Mouse (Mus musculus) stomach, embryonic 15.5 days (tissue): Measurements from ENCODE around the gene Rhod. TPM values are rescaled to one million over a fixed set of nuclear protein-coding genes. Genes with fewer than 3 reads are reported as not detected.

ENCODE experiments used
- ATAC-seq: fragments of 200-750 bp; cut with Nextera tagmentation; 2 replicates; pipeline ENCODE4 v1.8.0; 2017; ENCODE audit warnings: low read depth, moderate number of reproducible peaks, moderate TSS enrichment; ENCODE audit not compliant: insufficient read depth, low FRiP score
- H3K27ac ChIP-seq: fragments of 300-500 bp; sonication (generic); 2 replicates; pipeline ENCODE4 v1.5.1; 2015; ENCODE audit warnings: mild to moderate bottlenecking, inconsistent platforms
- H3K27me3 ChIP-seq: fragments of 300-500 bp; sonication (generic); replicated peaks from 2 replicates; pipeline ENCODE4 v1.6.1; 2015; ENCODE audit warnings: inconsistent platforms
- H3K36me3 ChIP-seq: fragments of 300-500 bp; sonication (generic); 2 replicates; pipeline ENCODE4 v1.6.1; 2015; ENCODE audit warnings: inconsistent platforms
- H3K4me1 ChIP-seq: fragments of 300-500 bp; sonication (generic); 2 replicates; pipeline ENCODE4 v1.6.1; 2015; ENCODE audit warnings: inconsistent platforms
- H3K4me2 ChIP-seq: fragments of 300-500 bp; sonication (generic); 2 replicates; pipeline ENCODE4 v1.6.1; 2015; ENCODE audit warnings: mild to moderate bottlenecking, inconsistent platforms
- H3K4me3 ChIP-seq: fragments of 300-500 bp; sonication (generic); replicated peaks from 2 replicates; pipeline ENCODE4 v1.5.1; 2015; ENCODE audit warnings: inconsistent platforms
- H3K9ac ChIP-seq: fragments of 300-500 bp; sonication (generic); 2 replicates; pipeline ENCODE4 v1.6.1; 2015; ENCODE audit warnings: inconsistent platforms
- H3K9me3 ChIP-seq: fragments of 300-500 bp; sonication (generic); 2 replicates; pipeline ENCODE4 v1.6.1; 2016; ENCODE audit warnings: inconsistent platforms
- WGBS: fragments of 180-500 bp; shearing (Covaris S2); methylation state at CpG from one replicate; pipeline ENCODE4 v1.1.7; 2015; 5-methylcytosine and 5-hydroxymethylcytosine counted together
- polyA plus RNA-seq: library from polyadenylated mRNA; unstranded; fragments of >200 nt; fragmentation: Nextera tagmentation; extraction: Ambion mirVana; gene quantifications from 2 replicates; pipeline ENCODE4 v1.2.1, GENCODE M21; 2015

Rhod gene
- polyA plus RNA-seq, 1 experiment from 2014 or later, result 24.1 TPM

DNA sequence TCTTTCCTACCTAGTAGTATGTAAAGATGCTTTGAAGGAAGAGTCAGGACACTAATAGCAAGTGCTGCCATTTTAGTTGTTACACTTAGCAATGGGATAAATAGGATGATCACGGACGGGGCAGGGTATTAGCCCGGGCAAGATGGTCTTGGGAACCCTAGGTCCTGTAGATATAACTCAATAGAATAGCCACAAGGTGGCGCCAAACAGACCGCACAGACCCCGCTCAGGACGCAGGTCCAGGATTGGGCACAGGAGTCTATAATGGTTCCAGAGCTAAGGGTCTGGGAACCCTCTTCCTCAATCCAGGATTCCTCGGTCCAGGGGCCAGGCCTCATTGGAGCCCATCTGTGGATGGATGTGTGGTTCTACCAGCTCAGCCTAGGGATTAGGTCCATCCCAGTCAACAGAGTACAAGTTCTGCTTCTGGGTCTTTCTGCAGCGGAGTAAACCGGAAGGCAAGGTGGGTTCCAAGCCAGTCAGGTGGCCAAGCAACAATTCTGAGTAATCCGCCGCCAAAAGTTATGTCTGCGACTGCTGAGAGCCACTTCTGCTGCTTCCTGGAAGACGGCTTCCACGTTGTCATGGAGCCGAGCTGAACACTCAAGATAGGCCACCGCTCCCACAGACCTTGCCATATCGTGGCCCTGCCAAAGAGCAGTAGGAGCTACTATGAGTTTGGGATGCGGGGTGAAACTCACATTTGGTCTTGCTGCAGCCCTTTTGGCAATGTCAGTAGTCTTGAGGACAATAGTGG lies 13.4 kb downstream of the Rhod start:
- H3K4me1 ChIP-seq, result no peaks in the 10 kb centered on the region

DNA sequence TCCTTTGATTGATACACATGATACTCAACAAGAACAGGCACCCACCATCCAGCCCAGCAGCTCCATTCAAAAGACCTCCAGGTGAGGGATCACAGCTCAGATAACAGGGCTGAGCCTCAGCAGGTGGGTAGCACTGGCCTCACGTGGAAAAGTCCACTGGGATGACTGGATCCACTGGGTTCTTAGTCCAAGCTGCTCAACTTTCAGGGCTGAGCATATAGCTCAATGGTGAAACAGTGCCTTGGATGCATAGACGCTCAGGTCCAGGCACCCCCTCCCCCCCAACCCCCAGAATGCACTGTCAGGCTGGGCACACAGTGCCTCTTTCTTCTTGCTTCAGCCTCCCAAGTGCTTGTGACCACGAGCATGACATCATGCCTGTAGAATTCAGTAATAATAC lies 16.2 kb downstream of the Rhod start:
- no peak overlapping the region for H3K4me3 ChIP-seq
- no peaks in the 10 kb centered on the region for H3K4me1 ChIP-seq
- H3K36me3 ChIP-seq, result peaks cover 11% of the 10 kb centered on the region; the same call in 1 of the 2 replicates
- no peak overlapping the region for H3K27ac ChIP-seq
- ATAC-seq, result no peak
- WGBS, result 63% methylated on average over 3 of the region's 3 CpGs
- H3K27me3 ChIP-seq, result no peaks in the 10 kb centered on the region
- no peak overlapping the region for H3K4me2 ChIP-seq
- H3K9me3 ChIP-seq, result no peaks in the 10 kb centered on the region
- H3K9ac ChIP-seq, result no peak overlapping the region

More for the DNA sequence above, 13.4 kb downstream of the Rhod start:
- Histone ChIP-seq H3K27ac (no peak overlapping the region), H3K36me3 (peaks cover 11% of the 10 kb centered on the region; the same call in 1 of the 2 replicates), H3K4me3 (no peak overlapping the region), H3K4me2 (no peak overlapping the region), H3K9me3 (no peaks in the 10 kb centered on the region), H3K27me3 (no peaks in the 10 kb centered on the region), H3K9ac (no peak overlapping the region)
- ATAC-seq, result no peak
- 77% methylated on average over 19 of the region's 19 CpGs for whole genome bisulfite sequencing

GRCm38 (mm10) chr19:4422581-4422980 lies 16.7 kb downstream of the Rhod start:
- 94% methylated on average over 3 of the region's 3 CpGs for WGBS
- Histone ChIP-seq H3K36me3 (peaks cover 9% of the 10 kb centered on the region; the same call in 1 of the 2 replicates), H3K4me3 (no peak overlapping the region), H3K27me3 (no peaks in the 10 kb centered on the region), H3K27ac (no peak overlapping the region), H3K9ac (no peak overlapping the region), H3K4me1 (no peaks in the 10 kb centered on the region), H3K4me2 (no peak overlapping the region), H3K9me3 (no peaks in the 10 kb centered on the region)
- ATAC-seq, result no peak

- no peak overlapping the region for H3K9ac ChIP-seq
- H3K4me2 ChIP-seq, result no peak overlapping the region
- peak overlapping the region; percentile 9; the same call in 1 of the 2 replicates for H3K27ac ChIP-seq
- peaks cover 5% of the 10 kb centered on the region; the same call in 1 of the 2 replicates for H3K36me3 ChIP-seq
- 74% methylated on average over 8 of the region's 8 CpGs for WGBS
- no peaks in the 10 kb centered on the region for H3K27me3 ChIP-seq
- H3K9me3 ChIP-seq, result no peaks in the 10 kb centered on the region
- H3K4me3 ChIP-seq, result no peak overlapping the region
- H3K4me1 ChIP-seq, result no peaks in the 10 kb centered on the region
- ATAC-seq, result no peak
Measured at GRCm38 (mm10) chr19:4420153-4420910, 18.9 kb downstream of the Rhod start.

DNA sequence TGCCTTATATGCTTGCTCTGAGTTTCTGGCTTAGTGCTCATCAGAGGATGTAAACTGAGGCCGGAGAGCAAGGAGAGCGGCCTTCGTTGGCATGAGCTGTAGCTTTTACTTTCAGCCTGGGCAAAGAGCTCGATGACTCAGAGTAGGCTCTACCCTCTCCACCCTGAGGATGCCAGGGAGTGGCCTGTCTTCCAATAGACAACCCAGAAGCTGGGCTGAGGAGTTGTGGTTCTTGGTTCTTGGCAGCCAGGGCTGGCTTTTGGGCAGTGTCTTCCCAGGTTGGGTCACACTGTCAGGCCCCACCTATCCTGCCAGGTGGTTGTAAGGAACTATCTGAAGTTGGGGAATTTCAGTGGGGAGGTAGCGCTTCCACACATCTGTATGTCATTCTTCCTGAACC lies 19.5 kb downstream of the Rhod start:
- Histone ChIP-seq H3K27me3 (no peaks in the 10 kb centered on the region), H3K9me3 (no peaks in the 10 kb centered on the region), H3K9ac (no peak overlapping the region), H3K4me1 (no peaks in the 10 kb centered on the region), H3K4me3 (no peak overlapping the region), H3K36me3 (no peaks in the 10 kb centered on the region), H3K4me2 (no peak overlapping the region), H3K27ac (no peak overlapping the region)
- ATAC-seq, result no peak
- 84% methylated on average over 5 of the region's 5 CpGs for WGBS

DNA sequence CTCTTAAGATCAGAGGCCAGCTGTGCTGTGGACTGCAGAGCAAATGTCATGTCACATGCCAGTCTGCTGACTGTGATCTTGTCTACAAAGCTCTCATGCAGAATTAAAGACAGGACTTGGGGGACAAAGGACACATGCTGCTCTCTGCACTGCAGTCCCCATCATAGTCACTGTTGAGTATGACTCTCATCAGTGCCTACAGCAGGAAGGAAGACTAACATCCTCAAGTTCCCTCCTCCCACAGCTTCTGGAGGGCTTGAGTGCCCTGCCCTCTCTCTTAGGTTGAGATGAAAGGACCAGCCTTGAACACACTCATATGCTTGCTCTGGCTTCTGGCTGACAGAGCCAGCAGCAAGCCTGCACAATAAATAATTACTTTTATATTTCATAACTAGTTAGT lies 21.5 kb downstream of the Rhod start:
- Histone ChIP-seq H3K4me1 (no peaks in the 10 kb centered on the region), H3K27me3 (no peaks in the 10 kb centered on the region), H3K9ac (no peak overlapping the region), H3K27ac (no peak overlapping the region), H3K36me3 (no peaks in the 10 kb centered on the region), H3K4me3 (no peak overlapping the region), H3K4me2 (no peak overlapping the region), H3K9me3 (no peaks in the 10 kb centered on the region)
- no peak for ATAC-seq

DNA sequence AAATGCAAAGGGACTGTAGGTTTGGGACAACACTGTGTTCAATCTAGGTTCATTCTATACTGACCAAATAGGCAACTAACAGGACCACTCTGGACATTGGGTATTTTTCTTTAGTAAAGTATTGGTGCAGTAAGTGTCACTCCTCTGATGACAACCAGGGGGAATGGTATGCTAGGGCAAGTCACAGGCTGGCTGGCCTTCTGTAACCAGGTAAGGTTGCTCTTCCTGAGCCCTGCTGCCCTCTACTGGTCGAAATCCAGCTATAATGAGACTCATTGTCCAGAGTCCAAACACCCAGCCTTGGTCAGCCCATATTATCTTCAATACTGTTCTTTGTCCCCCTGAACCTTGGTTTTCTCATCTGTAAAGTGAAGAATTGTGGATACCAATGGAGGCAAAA lies 22.0 kb downstream of the Rhod start:
- no peaks in the 10 kb centered on the region for H3K36me3 ChIP-seq
- no peaks in the 10 kb centered on the region for H3K4me1 ChIP-seq
- H3K4me2 ChIP-seq, result no peak overlapping the region
- no peak overlapping the region for H3K4me3 ChIP-seq
- no peaks in the 10 kb centered on the region for H3K27me3 ChIP-seq
- peak; percentile 72; the same call in 1 of the 2 replicates for ATAC-seq
- H3K9me3 ChIP-seq, result no peaks in the 10 kb centered on the region
- WGBS, result 0% methylated on average over 1 of the region's 1 CpGs
- no peak overlapping the region for H3K9ac ChIP-seq
- H3K27ac ChIP-seq, result no peak overlapping the region

GRCm38 (mm10) chr19:4414631-4415030 lies 24.6 kb downstream of the Rhod start:
- H3K27ac ChIP-seq, result no peak overlapping the region
- no peak overlapping the region for H3K4me2 ChIP-seq
- H3K36me3 ChIP-seq, result no peaks in the 10 kb centered on the region
- no peaks in the 10 kb centered on the region for H3K9me3 ChIP-seq
- no peak overlapping the region for H3K9ac ChIP-seq
- no peaks in the 10 kb centered on the region for H3K27me3 ChIP-seq
- 78% methylated on average over 1 of the region's 1 CpGs for WGBS
- no peaks in the 10 kb centered on the region for H3K4me1 ChIP-seq
- H3K4me3 ChIP-seq, result no peak overlapping the region
- no peak for ATAC-seq

- Histone ChIP-seq H3K4me3 (no peak overlapping the region), H3K9me3 (no peaks in the 10 kb centered on the region), H3K27me3 (no peaks in the 10 kb centered on the region), H3K27ac (no peak overlapping the region), H3K36me3 (no peaks in the 10 kb centered on the region), H3K4me1 (no peaks in the 10 kb centered on the region), H3K4me2 (no peak overlapping the region), H3K9ac (no peak overlapping the region)
- no peak for ATAC-seq
- 49% methylated on average over 2 of the region's 2 CpGs for WGBS
Measured at GRCm38 (mm10) chr19:4409062-4409461, 30.2 kb downstream of the Rhod start.

DNA sequence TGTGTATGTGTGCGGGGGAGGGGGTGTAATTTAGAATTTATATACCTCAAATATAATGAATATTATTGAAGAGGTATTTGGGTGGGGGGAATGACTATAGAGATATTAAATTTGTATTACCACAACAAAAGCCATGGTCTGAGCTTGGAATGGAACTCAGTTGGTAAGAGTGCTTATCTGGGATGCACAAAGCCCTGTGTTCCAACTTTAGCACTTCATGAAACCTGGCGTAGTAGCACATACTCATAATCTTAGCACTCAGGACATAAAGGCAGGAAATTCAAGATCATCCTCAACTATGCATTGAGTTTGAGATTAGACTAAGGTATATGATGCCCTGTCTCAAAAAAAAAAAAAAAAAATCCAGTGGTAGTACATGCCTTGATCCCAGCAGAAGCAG lies 34.4 kb downstream of the Rhod start:
- WGBS, result 89% methylated on average over 2 of the region's 2 CpGs
- Histone ChIP-seq H3K36me3 (no peaks in the 10 kb centered on the region), H3K4me3 (no peak overlapping the region), H3K9me3 (no peaks in the 10 kb centered on the region), H3K27ac (no peak overlapping the region), H3K27me3 (no peaks in the 10 kb centered on the region), H3K4me2 (no peak overlapping the region), H3K4me1 (no peaks in the 10 kb centered on the region), H3K9ac (no peak overlapping the region)
- no peak for ATAC-seq

GRCm38 (mm10) chr19:4398959-4399358 lies 40.3 kb downstream of the Rhod start:
- no peak overlapping the region for H3K9ac ChIP-seq
- H3K27ac ChIP-seq, result peak overlapping the region; percentile 91; the same call in 1 of the 2 replicates
- no peak for ATAC-seq
- no peaks in the 10 kb centered on the region for H3K36me3 ChIP-seq
- no peak overlapping the region for H3K4me3 ChIP-seq
- H3K27me3 ChIP-seq, result no peaks in the 10 kb centered on the region
- 64% methylated on average over 4 of the region's 4 CpGs for WGBS
- peaks cover 13% of the 10 kb centered on the region; the same call in 1 of the 2 replicates for H3K4me1 ChIP-seq
- H3K4me2 ChIP-seq, result no peak overlapping the region
- no peaks in the 10 kb centered on the region for H3K9me3 ChIP-seq

GRCm38 (mm10) chr19:4398630-4398948 lies 40.6 kb downstream of the Rhod start:
- Histone ChIP-seq H3K4me2 (peak overlapping the region; percentile 88), H3K9me3 (no peaks in the 10 kb centered on the region), H3K27me3 (no peaks in the 10 kb centered on the region), H3K27ac (peak overlapping the region; percentile 91; the same call in 1 of the 2 replicates), H3K36me3 (no peaks in the 10 kb centered on the region), H3K4me3 (peak overlapping the region; percentile 100), H3K9ac (peak overlapping the region; percentile 63; the same call in 1 of the 2 replicates), H3K4me1 (peaks cover 13% of the 10 kb centered on the region; the same call in 1 of the 2 replicates)
- no peak for ATAC-seq
- 36% methylated on average over 8 of the region's 8 CpGs for WGBS
